Mouse (Mus musculus) CH12.LX (cell line): ENCODE results near the gene Smad6.

Experiments used
- CTCF ChIP-seq, 2 experiments: IDR thresholded peaks in 1 of 2; conservative IDR thresholded peaks in 1 of 2; 2 replicates each; pipeline ENCODE4 v1.5.1; 2011 to 2012; ENCODE audit warnings: low read depth in 2 of 2, low read length in 2 of 2, improper control_type of control experiment in 1 of 2, inconsistent platforms in 1 of 2, mild to moderate bottlenecking in 1 of 2, moderate library complexity in 1 of 2
- EP300 ChIP-seq: IDR thresholded peaks from 2 replicates; pipeline ENCODE4 v1.6.1; 2011; ENCODE audit warnings: low read length, improper control_type of control experiment
- GABPA ChIP-seq: IDR thresholded peaks from 2 replicates; pipeline ENCODE4 v1.6.1; 2012; ENCODE audit warnings: low read depth, low read length, improper control_type of control experiment, inconsistent platforms; ENCODE audit not compliant: insufficient replicate concordance
- KAT2A ChIP-seq: IDR thresholded peaks from 2 replicates; pipeline ENCODE4 v1.6.1; 2012; ENCODE audit warnings: low read length, improper control_type of control experiment, inconsistent platforms; ENCODE audit not compliant: insufficient replicate concordance
- MAFK ChIP-seq: IDR thresholded peaks from 2 replicates; pipeline ENCODE4 v1.6.1; 2011; ENCODE audit warnings: low read length, improper control_type of control experiment; ENCODE audit not compliant: insufficient replicate concordance
- NRF1 ChIP-seq: IDR thresholded peaks from 2 replicates; pipeline ENCODE4 v1.6.1; 2014; ENCODE audit warnings: low read depth, mild to moderate bottlenecking, inconsistent platforms, low read length, improper control_type of control experiment, moderate library complexity
- POLR2A ChIP-seq: IDR thresholded peaks from 2 replicates; pipeline ENCODE4 v1.6.1; 2011; ENCODE audit warnings: low read depth, mild to moderate bottlenecking, improper control_type of control experiment, low read length
- POLR2AphosphoS2 ChIP-seq: IDR thresholded peaks from 2 replicates; pipeline ENCODE4 v1.6.1; 2011; ENCODE audit warnings: low read depth, low read length, improper control_type of control experiment
- RCOR1 ChIP-seq: conservative IDR thresholded peaks from 2 replicates; pipeline ENCODE4 v1.6.1; 2012; ENCODE audit warnings: low read depth, mild to moderate bottlenecking, inconsistent platforms, low read length, improper control_type of control experiment
- UBTF ChIP-seq: IDR thresholded peaks from 2 replicates; pipeline ENCODE4 v1.6.1; 2012; ENCODE audit warnings: low read depth, mild to moderate bottlenecking, inconsistent platforms, low read length, improper control_type of control experiment, moderate library complexity
- USF1 ChIP-seq: IDR thresholded peaks from 2 replicates; pipeline ENCODE4 v1.6.1; 2014; ENCODE audit warnings: low read depth, mild to moderate bottlenecking, inconsistent platforms, low read length, improper control_type of control experiment
- ZMIZ1 ChIP-seq: IDR thresholded peaks from 2 replicates; pipeline ENCODE4 v1.6.1; 2012; ENCODE audit warnings: low read depth, mild to moderate bottlenecking, inconsistent platforms, low read length, improper control_type of control experiment

- TF ChIP-seq POLR2A (no peak), EP300 (no peak), CTCF (conservative IDR thresholded peaks at IDR 0.05 in 1 of 2, IDR thresholded peaks at IDR 0.05 in 1 of 2; ENCODE audit: low read depth in 2 of 2, low read length in 2 of 2) (no peak), UBTF (no peak), GABPA (no peak), MAFK (no peak), ZMIZ1 (no peak), POLR2AphosphoS2 (no peak), KAT2A (no peak), NRF1 (no peak), USF1 (no peak), RCOR1 (no peak)
Observed at GRCm38 (mm10) chr9:63960829-63961185, 61.1 kb downstream of the Smad6 start.
